Mouse (Mus musculus) testis, adult 2 months (tissue): Measurements from ENCODE around the gene Aamp.

ENCODE experiments used
- CTCF ChIP-seq: fragments of 200-500 bp; IDR thresholded peaks from 2 replicates; pipeline ENCODE4 v1.5.1; 2012; ENCODE audit warnings: low read depth, mild to moderate bottlenecking, inconsistent platforms, low read length, moderate library complexity; ENCODE audit not compliant: control insufficient read depth, insufficient read depth, insufficient replicate concordance
- POLR2A ChIP-seq: fragments of 200-500 bp; IDR thresholded peaks from 2 replicates; pipeline ENCODE4 v1.6.1; 2012; ENCODE audit warnings: low read depth, mild to moderate bottlenecking, inconsistent platforms, low read length, moderate library complexity; ENCODE audit not compliant: control insufficient read depth

DNA sequence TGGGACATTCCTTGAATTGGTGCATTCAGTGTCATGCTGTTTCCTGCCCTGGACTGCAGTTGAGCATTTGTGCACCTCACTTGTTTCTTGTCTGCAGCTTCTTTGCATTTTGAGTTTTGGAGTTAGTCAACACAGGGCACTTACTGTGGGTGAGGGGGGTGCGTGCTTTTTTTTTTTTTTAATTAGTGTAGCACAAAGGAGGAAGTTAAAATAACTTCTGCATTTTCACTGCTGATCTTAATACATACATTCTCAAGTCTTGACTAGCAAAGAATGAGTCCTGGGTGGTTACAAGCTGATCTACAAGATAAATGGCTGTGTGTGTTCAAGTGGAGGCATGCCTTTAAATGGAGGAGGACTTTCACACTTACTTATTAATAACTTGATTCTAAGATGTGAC lies 46.4 kb downstream of the Aamp start:
- TF ChIP-seq POLR2A: no peak
- no peak for TF ChIP-seq CTCF
